ENCODE assay signal across 9 mouse cellular contexts in genomic region chr5:111590619-111591081, GRCm38 (mm10).
A peak's percentile ranks its signal among the peaks of the same experiment; 100 is the strongest.
DNase-seq lines count a peak whose midpoint lies in the region; ATAC-seq lines count a peak whose summit lies in the region.
"Had no signal": no experiment of that assay in that cellular context is flagged by ENCODE, and none has a peak within 500 bp of the region (broad histone marks: within the 10 kb centered on the region; RNA-seq: fewer than 3 reads in every experiment).

No protein-coding gene starts in this region.

- no peak overlapping the region for H3K4me2 ChIP-seq in midbrain, embryonic 15.5 days

- ATAC-seq in hematopoietic stem cell, adult 5-6 weeks (replicated peaks in 1 of 2; ENCODE audit: insufficient read depth in 1 of 2, low FRiP score in 2 of 2, low TSS enrichment in 1 of 2, low read depth in 1 of 2, poor library complexity in 2 of 2, severe bottlenecking in 2 of 2), result peak; percentile 42 to 63
- no peak; the same call in 1 of the 2 replicates for ATAC-seq in midbrain, embryonic 15.5 days (replicated peaks)

- no peaks in the 10 kb centered on the region for H3K27me3 ChIP-seq in midbrain, embryonic 15.5 days (replicated peaks)

- peaks cover 36% of the 10 kb centered on the region for H3K4me1 ChIP-seq in midbrain, embryonic 15.5 days

- WGBS in midbrain, embryonic 15.5 days, result 9% methylated on average over 4 of the region's 4 CpGs

- peak overlapping the region; percentile 59 for H3K27ac ChIP-seq in midbrain, embryonic 15.5 days

- no peaks in the 10 kb centered on the region for H3K9me3 ChIP-seq in midbrain, embryonic 15.5 days

- no peak overlapping the region for H3K4me3 ChIP-seq in midbrain, embryonic 15.5 days

- no peaks in the 10 kb centered on the region for H3K36me3 ChIP-seq in midbrain, embryonic 15.5 days (replicated peaks)

- DNase-seq in right cerebral cortex, adult 2 months (ENCODE audit: low spot score in 2 of 2), result peak; percentile 41 to 54
- no peak for DNase-seq in right cerebral cortex, postnatal 4 days
- DNase-seq in thymus, postnatal 4 days, result peak; percentile 68
- DNase-seq in gastrocnemius, postnatal 10 days, result no peak
- no peak for DNase-seq in layer of hippocampus, adult 9-10 months (ENCODE audit: low spot score)
- DNase-seq in urinary bladder, postnatal 36 days (ENCODE audit: low spot score in 2 of 2), result no peak
- DNase-seq: kidney, postnatal 36 days had no signal

- H3K9ac ChIP-seq in midbrain, embryonic 15.5 days, result no peak overlapping the region

Comparison
In these comparisons a context has a peak if more than half of its experiments do, and no peak if none do; other contexts are left out.
1. DNase-seq: peak in right cerebral cortex, adult 2 months (2 of 2) and thymus, postnatal 4 days (single experiment); none in right cerebral cortex, postnatal 4 days (single experiment), gastrocnemius, postnatal 10 days (single experiment), layer of hippocampus, adult 9-10 months (single experiment) and urinary bladder, postnatal 36 days (0 of 2).